Mouse (Mus musculus): Measurements from ENCODE around the gene Hoxc10.

GRCm38 (mm10) chr15:102918611-102919265, 47.9 kb upstream of the Hoxc10 start:
- TF ChIP-seq CTCF (IDR thresholded peaks at IDR 0.05; ENCODE audit: extremely low read depth, insufficient read depth, low read length) (no peak), POLR2A (IDR thresholded peaks at IDR 0.05; ENCODE audit: extremely low read depth, insufficient read depth, low read length) (no peak)
